Mouse (Mus musculus) frontal cortex, postnatal 36 days (tissue): ENCODE measurements around the gene Hist1h3d.
"Not testable (repeated sequence)": the region's sequence is repeated elsewhere in the genome, so short reads cannot be mapped to it uniquely, and the experiment has no call there.

Source experiments
- DNase-seq, 2 experiments: peaks; one replicate each; pipeline ENCODE4 v3.0.0; 2022; ENCODE audit warnings: low spot score in 2 of 2

Hist1h3d gene

GRCm38 (mm10) chr13:23575271-23575851, at the start of gene Hist1h3d:
Gene Hist1h3d, plus strand, starts transcription at chr13:23575763.
- peak; percentile 65 to 87 for DNase-seq

GRCm38 (mm10) chr13:23525901-23526300, 49.7 kb upstream of the Hist1h3d start:
- no peak for DNase-seq

- DNase-seq = peak; percentile 96 to 97
Observed at GRCm38 (mm10) chr13:23526312-23526711, 49.3 kb upstream of the Hist1h3d start.

- no peak for DNase-seq
Observed at GRCm38 (mm10) chr13:23529005-23529404, 46.6 kb upstream of the Hist1h3d start.

- no peak for DNase-seq
Observed at GRCm38 (mm10) chr13:23529480-23530165, 45.9 kb upstream of the Hist1h3d start.

GRCm38 (mm10) chr13:23530181-23530900, 45.2 kb upstream of the Hist1h3d start:
- DNase-seq = peak; percentile 74 to 86

GRCm38 (mm10) chr13:23530901-23531875, 44.4 kb upstream of the Hist1h3d start, which contains the start of gene Hist1h4h:
Gene Hist1h4h, plus strand, starts transcription at chr13:23531050.
- peak; percentile 97 to 99 for DNase-seq

GRCm38 (mm10) chr13:23532262-23533075, 43.1 kb upstream of the Hist1h3d start:
- DNase-seq = no peak

GRCm38 (mm10) chr13:23533560-23534367, 41.8 kb upstream of the Hist1h3d start, which contains the start of gene Hist1h2af:
Gene Hist1h2af, plus strand, starts transcription at chr13:23533906.
- DNase-seq = peak; percentile 64 to 87

- no peak for DNase-seq
Observed at GRCm38 (mm10) chr13:23534368-23535131, 41.0 kb upstream of the Hist1h3d start.

- peak; percentile 87 to 95 for DNase-seq
Observed at GRCm38 (mm10) chr13:23535137-23536075, 40.2 kb upstream of the Hist1h3d start, which contains the start of gene Hist1h3g. Gene Hist1h3g, plus strand, starts transcription at chr13:23535422.

- DNase-seq = no peak
Observed at GRCm38 (mm10) chr13:23536076-23536822, 39.3 kb upstream of the Hist1h3d start.

- DNase-seq = no peak
Observed at GRCm38 (mm10) chr13:23537006-23537710, 38.4 kb upstream of the Hist1h3d start.

- DNase-seq = no peak
Observed at GRCm38 (mm10) chr13:23538249-23538648, 37.3 kb upstream of the Hist1h3d start.

- not testable (repeated sequence) for DNase-seq
Observed at GRCm38 (mm10) chr13:23539821-23540220, 35.7 kb upstream of the Hist1h3d start.

GRCm38 (mm10) chr13:23541497-23541896, 34.1 kb upstream of the Hist1h3d start:
- DNase-seq = no peak
